Mouse (Mus musculus): ENCODE measurements around the gene Arhgef26.

GRCm38 (mm10) chr3:62352876-62353275 is 14.7 kb downstream of the Arhgef26 start:
- TF ChIP-seq POLR2A (IDR thresholded peaks at IDR 0.05; ENCODE audit: extremely low read depth, insufficient read depth, low read length) = no peak
- no peak for TF ChIP-seq CTCF (IDR thresholded peaks at IDR 0.05; ENCODE audit: low read depth, low read length)

Measured in liver, adult 2 months (tissue).